Mouse (Mus musculus) brain, embryonic 14.5 days (tissue): ENCODE results near the gene Kiz.

Experiments
- CTCF ChIP-seq: fragments of 200-500 bp; IDR thresholded peaks from 2 replicates; pipeline ENCODE4 v1.5.1; 2012; ENCODE audit warnings: inconsistent platforms, mild to moderate bottlenecking, moderate library complexity, borderline replicate concordance; ENCODE audit not compliant: insufficient read depth, insufficient read length; ENCODE audit errors: extremely low read depth
- POLR2A ChIP-seq: fragments of 200-500 bp; IDR thresholded peaks from 2 replicates; pipeline ENCODE4 v1.6.1; 2012; ENCODE audit warnings: mild to moderate bottlenecking, inconsistent platforms, borderline replicate concordance; ENCODE audit not compliant: poor library complexity, insufficient read depth, insufficient read length, severe bottlenecking; ENCODE audit errors: extremely low read depth

GRCm38 (mm10) chr2:146839303-146840030 is 16.2 kb upstream of the Kiz start:
- no peak for TF ChIP-seq POLR2A
- TF ChIP-seq CTCF = no peak
